Mouse (Mus musculus) MEL (cell line): ENCODE measurements around the gene St7l. TPM values are rescaled to one million over a fixed set of nuclear protein-coding genes. Genes with fewer than 3 reads are reported as not detected.

Experiments used
- DNase-seq: peaks from one replicate; pipeline ENCODE4 v3.0.0; 2011; ENCODE audit warnings: low read depth, low spot score
- H3K27ac ChIP-seq: 2 replicates; pipeline ENCODE4 v1.5.1; 2012; ENCODE audit warnings: low read depth, mild to moderate bottlenecking, control low read depth, low read length, moderate library complexity; ENCODE audit not compliant: control insufficient read depth
- H3K27me3 ChIP-seq, 2 experiments: fragments of 150-350 bp in 1 of 2; sonication (generic) in 1 of 2; 2 replicates each; pipeline ENCODE4 v1.6.1; 2012; ENCODE audit warnings: low read length in 2 of 2, mild to moderate bottlenecking in 2 of 2, improper control_type of control experiment in 1 of 2, moderate library complexity in 1 of 2; ENCODE audit not compliant: insufficient read depth in 2 of 2, control insufficient read depth in 1 of 2
- H3K36me3 ChIP-seq, 2 experiments: 2 replicates each; pipeline ENCODE4 v1.6.1; 2012 to 2014; ENCODE audit warnings: low read length in 2 of 2, improper control_type of control experiment in 1 of 2, inconsistent platforms in 1 of 2, mild to moderate bottlenecking in 1 of 2; ENCODE audit not compliant: insufficient read depth in 2 of 2, control insufficient read depth in 1 of 2
- H3K4me1 ChIP-seq, 2 experiments: fragments of 150-350 bp in 1 of 2; sonication (generic) in 1 of 2; 2 replicates each; pipeline ENCODE4 v1.6.1; 2012; ENCODE audit warnings: low read length in 2 of 2, improper control_type of control experiment in 1 of 2, mild to moderate bottlenecking in 1 of 2; ENCODE audit not compliant: insufficient read depth in 2 of 2, control insufficient read depth in 1 of 2
- H3K4me3 ChIP-seq, 2 experiments: fragments of 150-350 bp in 1 of 2; sonication (generic) in 1 of 2; 2 replicates each; pipeline ENCODE4 v1.5.1; 2012; ENCODE audit warnings: low read depth in 2 of 2, low read length in 2 of 2, mild to moderate bottlenecking in 2 of 2, moderate library complexity in 2 of 2, control low read depth in 1 of 2, improper control_type of control experiment in 1 of 2; ENCODE audit not compliant: control insufficient read depth in 1 of 2, insufficient read depth in 1 of 2
- H3K79me2 ChIP-seq: 2 replicates; pipeline ENCODE4 v1.6.1; 2012; ENCODE audit warnings: mild to moderate bottlenecking, low read length, moderate library complexity; ENCODE audit not compliant: control insufficient read depth, poor library complexity, insufficient read depth
- H3K9ac ChIP-seq: 2 replicates; pipeline ENCODE4 v1.6.1; 2012; ENCODE audit warnings: low read depth, mild to moderate bottlenecking, control low read depth, low read length, moderate library complexity; ENCODE audit not compliant: control insufficient read depth, poor library complexity, severe bottlenecking
- H3K9me3 ChIP-seq: fragments of 150-350 bp; sonication (generic); replicated peaks from 2 replicates; pipeline ENCODE4 v1.6.1; 2012; ENCODE audit warnings: mild to moderate bottlenecking, low read length, improper control_type of control experiment, moderate library complexity; ENCODE audit not compliant: insufficient read depth
- CHD1 ChIP-seq: IDR thresholded peaks from 2 replicates; pipeline ENCODE4 v1.6.1; 2012; ENCODE audit warnings: low read depth, mild to moderate bottlenecking, inconsistent platforms, low read length, improper control_type of control experiment
- CHD2 ChIP-seq: IDR thresholded peaks from 2 replicates; pipeline ENCODE4 v1.6.1; 2011; ENCODE audit warnings: low read length, improper control_type of control experiment
- CTCF ChIP-seq, 3 experiments: IDR thresholded peaks in 2 of 3; conservative IDR thresholded peaks in 1 of 3; 2 replicates each; pipeline ENCODE4 v1.5.1; 2011 to 2012; ENCODE audit warnings: low read length in 3 of 3, low read depth in 2 of 3, mild to moderate bottlenecking in 2 of 3, improper control_type of control experiment in 1 of 3, inconsistent platforms in 1 of 3, mixed read lengths in 1 of 3, moderate library complexity in 1 of 3; ENCODE audit not compliant: control insufficient read depth in 1 of 3, insufficient read depth in 1 of 3, poor library complexity in 1 of 3, severe bottlenecking in 1 of 3
- EP300 ChIP-seq, 2 experiments: IDR thresholded peaks; 2 replicates each; pipeline ENCODE4 v1.6.1; 2011; ENCODE audit warnings: improper control_type of control experiment in 2 of 2, low read length in 2 of 2, low read depth in 1 of 2, mild to moderate bottlenecking in 1 of 2
- GATA1 ChIP-seq: IDR thresholded peaks from 2 replicates; pipeline ENCODE4 v1.6.1; 2011; ENCODE audit warnings: low read depth, low read length, improper control_type of control experiment
- JUND ChIP-seq: IDR thresholded peaks from 2 replicates; pipeline ENCODE4 v1.6.1; 2011; ENCODE audit warnings: low read depth, mild to moderate bottlenecking, improper control_type of control experiment, low read length
- KAT2A ChIP-seq: conservative IDR thresholded peaks from 2 replicates; pipeline ENCODE4 v1.6.1; 2012; ENCODE audit warnings: low read depth, low read length, improper control_type of control experiment, inconsistent platforms
- MAX ChIP-seq: IDR thresholded peaks from 2 replicates; pipeline ENCODE4 v1.6.1; 2011; ENCODE audit warnings: low read length, improper control_type of control experiment
- MAZ ChIP-seq: IDR thresholded peaks from 2 replicates; pipeline ENCODE4 v1.6.1; 2012; ENCODE audit warnings: low read depth, mild to moderate bottlenecking, inconsistent platforms, low read length, improper control_type of control experiment
- MXI1 ChIP-seq: IDR thresholded peaks from 2 replicates; pipeline ENCODE4 v1.6.1; 2011; ENCODE audit warnings: mild to moderate bottlenecking, low read depth, low read length, improper control_type of control experiment
- MYC ChIP-seq: IDR thresholded peaks from 2 replicates; pipeline ENCODE4 v1.6.1; 2011; ENCODE audit warnings: low read depth, mild to moderate bottlenecking, low read length, improper control_type of control experiment, moderate library complexity
- POLR2A ChIP-seq, 2 experiments: IDR thresholded peaks; 2 replicates each; pipeline ENCODE4 v1.6.1; 2011 to 2012; ENCODE audit warnings: low read length in 2 of 2, mild to moderate bottlenecking in 2 of 2, control low read depth in 1 of 2, improper control_type of control experiment in 1 of 2, low read depth in 1 of 2, moderate library complexity in 1 of 2; ENCODE audit not compliant: control insufficient read depth in 1 of 2, insufficient read depth in 1 of 2, poor library complexity in 1 of 2
- POLR2AphosphoS2 ChIP-seq: IDR thresholded peaks from 2 replicates; pipeline ENCODE4 v1.6.1; 2011; ENCODE audit warnings: low read length, improper control_type of control experiment
- RAD21 ChIP-seq: IDR thresholded peaks from 2 replicates; pipeline ENCODE4 v1.6.1; 2011; ENCODE audit warnings: mild to moderate bottlenecking, low read depth, low read length, improper control_type of control experiment
- TAL1 ChIP-seq: IDR thresholded peaks from 2 replicates; pipeline ENCODE4 v1.6.1; 2012; ENCODE audit warnings: mild to moderate bottlenecking, inconsistent platforms, low read length, moderate library complexity, mixed read lengths
- TBP ChIP-seq: IDR thresholded peaks from 2 replicates; pipeline ENCODE4 v1.8.0; 2011; ENCODE audit warnings: low read depth, low read length, improper control_type of control experiment
- USF1 ChIP-seq: IDR thresholded peaks from 2 replicates; pipeline ENCODE4 v1.6.1; 2014; ENCODE audit warnings: low read depth, mild to moderate bottlenecking, inconsistent platforms, low read length, improper control_type of control experiment, moderate library complexity
- USF2 ChIP-seq, 2 experiments: IDR thresholded peaks; 2 replicates each; pipeline ENCODE4 v1.6.1; 2011 to 2012; ENCODE audit warnings: improper control_type of control experiment in 2 of 2, low read length in 2 of 2, borderline replicate concordance in 1 of 2, inconsistent platforms in 1 of 2, low read depth in 1 of 2, mild to moderate bottlenecking in 1 of 2; ENCODE audit not compliant: insufficient read depth in 1 of 2
- ZC3H11A ChIP-seq: IDR thresholded peaks from 2 replicates; pipeline ENCODE4 v1.6.1; 2012; ENCODE audit warnings: low read depth, mild to moderate bottlenecking, inconsistent platforms, low read length, improper control_type of control experiment
- ZKSCAN1 ChIP-seq: IDR thresholded peaks from 2 replicates; pipeline ENCODE4 v1.6.1; 2012; ENCODE audit warnings: low read depth, mild to moderate bottlenecking, inconsistent platforms, low read length, improper control_type of control experiment, moderate library complexity
- ZMIZ1 ChIP-seq: IDR thresholded peaks from 2 replicates; pipeline ENCODE4 v1.6.1; 2012; ENCODE audit warnings: low read depth, mild to moderate bottlenecking, inconsistent platforms, low read length, improper control_type of control experiment, moderate library complexity
- ZNF384 ChIP-seq: IDR thresholded peaks from 2 replicates; pipeline ENCODE4 v1.6.1; 2012; ENCODE audit warnings: low read depth, mild to moderate bottlenecking, inconsistent platforms, low read length, improper control_type of control experiment
- polyA plus RNA-seq, 2 experiments: library from polyadenylated mRNA; stranded (reverse) in 1 of 2; unstranded in 1 of 2; fragments of >175 nt in 1 of 2; fragments of >200 nt in 1 of 2; gene quantifications; 2 replicates each; pipeline versions ENCODE4 v1.2.1 to v1.2.4; 2012; ENCODE audit warnings: low replicate concordance in 2 of 2, low read depth in 1 of 2; ENCODE audit not compliant: insufficient read length in 2 of 2, insufficient read depth in 1 of 2, missing spikeins in 1 of 2
- total RNA-seq: library from RNA; depleted of rRNA; stranded (reverse); fragments of 300-350 nt; gene quantifications from 2 replicates; pipeline ENCODE4 v1.2.3, GENCODE M21; 2012

Gene St7l
- total and polyA plus RNA-seq, 3 experiments = 8.0 to 8.6 TPM; not detected in 1

GRCm38 (mm10) chr3:104896141-104896540 lies 32.3 kb downstream of the St7l start:
- no peak for DNase-seq
- no peaks in the 10 kb centered on the region for H3K27me3 ChIP-seq
- no peak overlapping the region for H3K27ac ChIP-seq
- TF ChIP-seq ZNF384 = no peak
- TF ChIP-seq TAL1 = no peak
- TF ChIP-seq TBP = no peak
- TF ChIP-seq CHD1 = no peak
- no peak for TF ChIP-seq ZMIZ1
- TF ChIP-seq CTCF (IDR thresholded peaks at IDR 0.05 in 2 of 3, conservative IDR thresholded peaks at IDR 0.05 in 1 of 3; ENCODE audit: control insufficient read depth in 1 of 3, insufficient read depth in 1 of 3, low read depth in 2 of 3, low read length in 3 of 3, poor library complexity in 1 of 3, severe bottlenecking in 1 of 3) = no peak
- no peak for TF ChIP-seq MYC
- TF ChIP-seq KAT2A = no peak
- no peak for TF ChIP-seq GATA1
- no peak for TF ChIP-seq MAZ
- no peak for TF ChIP-seq MAX
- no peaks in the 10 kb centered on the region for H3K4me1 ChIP-seq
- H3K9ac ChIP-seq = no peak overlapping the region
- H3K9me3 ChIP-seq = no peaks in the 10 kb centered on the region
- H3K36me3 ChIP-seq = no peaks in the 10 kb centered on the region; a peak in 1 of 4 replicates
- H3K4me3 ChIP-seq = no peak overlapping the region
- H3K79me2 ChIP-seq = no peaks in the 10 kb centered on the region

DNA sequence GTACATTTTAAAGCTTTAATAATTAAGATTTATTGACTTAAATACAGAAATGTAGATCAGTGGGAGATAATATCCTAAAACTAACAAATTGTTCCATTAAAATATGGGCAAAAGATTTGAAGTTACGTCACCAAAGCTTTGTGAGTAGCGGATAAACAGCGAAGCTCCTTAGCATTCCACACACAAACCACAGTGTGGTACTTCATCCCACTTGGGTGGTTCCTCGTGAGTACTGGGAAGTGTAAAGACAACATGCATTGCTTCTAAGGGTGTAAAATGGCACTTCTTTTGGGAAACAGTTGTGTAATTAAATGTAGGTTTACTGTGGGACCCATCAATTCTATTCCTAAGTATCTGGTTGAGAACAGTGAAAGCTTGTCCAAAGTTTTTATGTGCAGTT lies 37.3 kb downstream of the St7l start:
- no peaks in the 10 kb centered on the region; a peak in 1 of 4 replicates for H3K36me3 ChIP-seq

More for the DNA sequence above, 37.3 kb downstream of the St7l start:
- Histone ChIP-seq H3K27ac (no peak overlapping the region), H3K27me3 (no peaks in the 10 kb centered on the region), H3K79me2 (no peaks in the 10 kb centered on the region), H3K4me3 (no peak overlapping the region), H3K4me1 (no peaks in the 10 kb centered on the region), H3K9me3 (no peaks in the 10 kb centered on the region), H3K9ac (no peak overlapping the region)
- DNase-seq = no peak
- TF ChIP-seq ZMIZ1 (no peak), USF1 (no peak), ZKSCAN1 (no peak), CTCF (IDR thresholded peaks at IDR 0.05 in 2 of 3, conservative IDR thresholded peaks at IDR 0.05 in 1 of 3; ENCODE audit: control insufficient read depth in 1 of 3, insufficient read depth in 1 of 3, low read depth in 2 of 3, low read length in 3 of 3, poor library complexity in 1 of 3, severe bottlenecking in 1 of 3) (no peak), POLR2AphosphoS2 (no peak), KAT2A (no peak), MXI1 (no peak), ZC3H11A (no peak), EP300 (IDR thresholded peaks at IDR 0.05; ENCODE audit: low read depth in 1 of 2, low read length in 2 of 2) (no peak), MAX (no peak), CHD2 (no peak), JUND (no peak), USF2 (IDR thresholded peaks at IDR 0.05; ENCODE audit: borderline replicate concordance in 1 of 2, insufficient read depth in 1 of 2, low read depth in 1 of 2, low read length in 2 of 2) (no peak), RAD21 (no peak), TBP (no peak), MYC (no peak), POLR2A (IDR thresholded peaks at IDR 0.05; ENCODE audit: control insufficient read depth in 1 of 2, insufficient read depth in 1 of 2, low read depth in 1 of 2, low read length in 2 of 2, poor library complexity in 1 of 2) (no peak), MAZ (no peak)
